Comparison of ENCODE assay signal across 9 mouse cellular contexts in genomic region chr5:105404961-105405360, GRCm38 (mm10). TPM values are rescaled to one million over a fixed set of nuclear protein-coding genes. Genes with fewer than 3 reads are reported as not detected.
DNase-seq lines count a peak whose midpoint lies in the region; ATAC-seq lines count a peak whose summit lies in the region.
"Had no signal": no experiment of that assay in that cellular context is flagged by ENCODE, and none has a peak within 500 bp of the region (broad histone marks: within the 10 kb centered on the region; RNA-seq: fewer than 3 reads in every experiment).

No protein-coding gene starts in this region.

- no peaks in the 10 kb centered on the region for H3K27me3 ChIP-seq in heart, embryonic 14.5 days (ENCODE audit: control insufficient read depth, insufficient read depth, low read length)
- H3K27me3 ChIP-seq: lung, embryonic 15.5 days had no signal

- peak overlapping the region; percentile 22; the same call in 1 of the 2 replicates for H3K4me2 ChIP-seq in heart, embryonic 14.5 days (ENCODE audit: low read length)
- H3K4me2 ChIP-seq: lung, embryonic 15.5 days had no signal

- H3K9ac ChIP-seq in heart, embryonic 14.5 days (ENCODE audit: low read length), result no peak overlapping the region
- H3K9ac ChIP-seq: lung, embryonic 15.5 days had no signal

- no peak overlapping the region for H3K27ac ChIP-seq in heart, embryonic 14.5 days (replicated peaks in 1 of 2; ENCODE audit: control insufficient read depth in 1 of 2, insufficient read depth in 1 of 2, low read depth in 2 of 2, low read length in 2 of 2)
- H3K27ac ChIP-seq: lung, embryonic 15.5 days had no signal

- ATAC-seq in heart, embryonic 14.5 days (ENCODE audit: insufficient number of reproducible peaks, insufficient read depth, low FRiP score, low read depth), result no peak

- H3K36me3 ChIP-seq in heart, embryonic 14.5 days (ENCODE audit: control insufficient read depth, insufficient read depth, low read length), result no peaks in the 10 kb centered on the region
- H3K36me3 ChIP-seq: lung, embryonic 15.5 days had no signal

- H3K4me1 ChIP-seq in heart, embryonic 14.5 days (ENCODE audit: control insufficient read depth in 2 of 2, insufficient read depth in 2 of 2, low read length in 2 of 2), result no peaks in the 10 kb centered on the region

- peak; percentile 70 for DNase-seq in gastrocnemius, adult 18-20 months (ENCODE audit: low spot score)
- DNase-seq in gastrocnemius, postnatal 25 days, result no peak
- DNase-seq in MN1 (ENCODE audit: low spot score), result peak; percentile 72
- DNase-seq in cerebellum, postnatal 4 days (ENCODE audit: low spot score in 2 of 2), result peak; percentile 67 to 81
- DNase-seq in layer of hippocampus, adult 9-10 months (ENCODE audit: low spot score), result peak; percentile 88
- peak; percentile 91 for DNase-seq in lung, postnatal 36 days
- peak; percentile 64 to 85 for DNase-seq in spleen, postnatal 4 days (ENCODE audit: low spot score in 2 of 2)

- WGBS in heart, embryonic 14.5 days, result 8% methylated on average over 8 of the region's 8 CpGs

- no peaks in the 10 kb centered on the region for H3K9me3 ChIP-seq in heart, embryonic 14.5 days (ENCODE audit: control insufficient read depth, low read length)
- H3K9me3 ChIP-seq: lung, embryonic 15.5 days had no signal

- H3K4me3 ChIP-seq in heart, embryonic 14.5 days (ENCODE audit: control insufficient read depth in 1 of 2, insufficient read depth in 1 of 2, low read depth in 1 of 2, low read length in 2 of 2), result no peak overlapping the region
- H3K4me3 ChIP-seq: lung, embryonic 15.5 days had no signal

RNA-seq across cellular contexts. Expression of gene Lrrc8b, which starts 10.6 kb away (rescaled TPM):
- 1 to 10 TPM; 1.8 to 2.0 TPM for total RNA-seq in gastrocnemius, adult 18-20 months (2021)
- 1 to 10 TPM; 1.5 to 2.6 TPM for total RNA-seq in gastrocnemius, postnatal 25 days (2021)
- polyA plus RNA-seq in heart, embryonic 14.5 days (2014; fragmentation: Nextera tagmentation; extraction: Ambion mirVana), result 5.0 and 5.4 TPM in 2 replicates
